In the genomic region with DNA sequence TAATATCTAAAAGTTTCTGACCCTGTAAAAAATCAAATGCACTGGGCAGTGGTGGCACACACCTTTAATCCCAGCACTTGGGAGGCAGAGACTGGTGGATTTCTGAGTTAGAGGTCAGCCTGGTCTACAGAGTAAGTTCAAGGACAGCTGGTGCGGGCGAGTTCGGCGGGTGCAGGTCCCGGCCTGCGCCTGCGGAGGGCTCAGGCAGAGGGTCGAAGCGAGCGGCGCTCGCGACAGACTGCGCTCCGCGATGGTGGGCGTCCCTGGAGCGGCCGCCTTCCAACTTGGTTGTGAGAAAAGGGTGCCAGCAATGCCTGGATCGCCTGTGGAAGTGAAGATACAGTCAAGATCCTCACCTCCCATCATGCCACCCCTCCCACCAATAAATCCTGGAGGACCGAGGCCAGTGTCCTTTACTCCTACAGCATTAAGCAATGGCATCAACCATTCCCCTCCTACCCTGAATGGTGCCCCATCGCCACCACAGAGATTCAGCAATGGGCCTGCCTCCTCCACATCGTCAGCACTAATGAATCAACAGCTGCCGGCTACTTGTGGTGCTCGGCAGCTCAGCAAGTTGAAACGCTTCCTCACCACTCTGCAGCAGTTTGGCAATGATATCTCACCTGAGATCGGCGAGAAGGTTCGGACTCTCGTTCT, we compare ENCODE assay signal across 7 mouse cellular contexts.
A peak's percentile ranks its signal among the peaks of the same experiment; 100 is the strongest.
DNase-seq lines count a peak whose midpoint lies in the region; ATAC-seq and TF ChIP-seq lines count a peak whose summit lies in the region.
"Not testable (repeated sequence)": the region's sequence is repeated elsewhere in the genome, so short reads cannot be mapped to it uniquely, and the experiment has no call there.

No protein-coding gene starts in this region.

- ATAC-seq in embryonic facial prominence, embryonic 13.5 days (ENCODE audit: insufficient number of reproducible peaks, insufficient read depth, low FRiP score, low TSS enrichment, low read depth); limb, embryonic 14.5 days (ENCODE audit: low FRiP score, low read depth); neural tube, embryonic 13.5 days (ENCODE audit: low read depth): not testable (repeated sequence)
- peak; percentile 84 for ATAC-seq in forebrain, embryonic 15.5 days (replicated peaks)
- 0 out of 2 replicates have a peak, but pooled peaks have one; percentile 49 for ATAC-seq in heart, embryonic 16.5 days (replicated peaks; ENCODE audit: extremely low read depth, insufficient read depth, low FRiP score)
- ATAC-seq in hindbrain, postnatal 0 days: peak; percentile 64; the same call in 1 of the 2 replicates
- ATAC-seq in midbrain, embryonic 11.5 days (ENCODE audit: low FRiP score): peak; percentile 88

- peak overlapping the region; percentile 51 for H3K4me2 ChIP-seq in embryonic facial prominence, embryonic 13.5 days
- H3K4me2 ChIP-seq in forebrain, embryonic 15.5 days (replicated peaks): peak overlapping the region; percentile 31
- H3K4me2 ChIP-seq in heart, embryonic 16.5 days (ENCODE audit: low read depth, low read length): peak overlapping the region; percentile 41; the same call in 1 of the 2 replicates
- not testable (repeated sequence) for H3K4me2 ChIP-seq in hindbrain, postnatal 0 days (ENCODE audit: low read depth, low read length)
- H3K4me2 ChIP-seq in limb, embryonic 14.5 days (replicated peaks; ENCODE audit: low read depth, low read length, severe bottlenecking): peak overlapping the region; percentile 13; the same call in 1 of the 2 replicates
- peak overlapping the region; percentile 32; the same call in 1 of the 2 replicates for H3K4me2 ChIP-seq in midbrain, embryonic 11.5 days
- peak overlapping the region; percentile 46 for H3K4me2 ChIP-seq in neural tube, embryonic 13.5 days

- not testable (repeated sequence) for H3K4me1 ChIP-seq in embryonic facial prominence, embryonic 13.5 days; forebrain, embryonic 15.5 days; heart, embryonic 16.5 days (ENCODE audit: control insufficient read depth, insufficient read depth, low read length); hindbrain, postnatal 0 days (ENCODE audit: insufficient read depth, low read length); limb, embryonic 14.5 days (ENCODE audit: control insufficient read depth, insufficient read depth, low read length); midbrain, embryonic 11.5 days (ENCODE audit: control insufficient read depth, insufficient read depth, low read length); neural tube, embryonic 13.5 days (replicated peaks)

- WGBS in embryonic facial prominence, embryonic 13.5 days: 13% methylated on average over 30 of the region's 30 CpGs
- 19% methylated on average over 30 of the region's 30 CpGs for whole genome bisulfite sequencing in forebrain, embryonic 15.5 days
- WGBS in heart, embryonic 16.5 days: 9% methylated on average over 30 of the region's 30 CpGs
- 11% methylated on average over 30 of the region's 30 CpGs for WGBS in hindbrain, postnatal 0 days
- WGBS in limb, embryonic 14.5 days: 18% methylated on average over 18 of the region's 30 CpGs
- 18% methylated on average over 23 of the region's 30 CpGs for WGBS in midbrain, embryonic 11.5 days
- 15% methylated on average over 30 of the region's 30 CpGs for WGBS in neural tube, embryonic 13.5 days

- H3K27ac ChIP-seq in embryonic facial prominence, embryonic 13.5 days; forebrain, embryonic 15.5 days (replicated peaks); heart, embryonic 16.5 days (ENCODE audit: low read length); hindbrain, postnatal 0 days; limb, embryonic 14.5 days (replicated peaks; ENCODE audit: low read depth, low read length); midbrain, embryonic 11.5 days (ENCODE audit: low read depth, low read length); neural tube, embryonic 13.5 days (replicated peaks): not testable (repeated sequence)

- TF ChIP-seq CTCF in hindbrain, postnatal 0 days (IDR thresholded peaks at IDR 0.05; ENCODE audit: low read depth): not testable (repeated sequence)

- not testable (repeated sequence) for H3K27me3 ChIP-seq in embryonic facial prominence, embryonic 13.5 days; forebrain, embryonic 15.5 days; heart, embryonic 16.5 days (ENCODE audit: control insufficient read depth, insufficient read depth, low read length); hindbrain, postnatal 0 days (ENCODE audit: insufficient read depth, low read length); limb, embryonic 14.5 days (ENCODE audit: control insufficient read depth, insufficient read depth, low read length); midbrain, embryonic 11.5 days (ENCODE audit: control insufficient read depth, insufficient read depth, low read length); neural tube, embryonic 13.5 days

- not testable (repeated sequence) for H3K9me3 ChIP-seq in embryonic facial prominence, embryonic 13.5 days; forebrain, embryonic 15.5 days; heart, embryonic 16.5 days (replicated peaks; ENCODE audit: control insufficient read depth, low read length); hindbrain, postnatal 0 days (ENCODE audit: low read length); limb, embryonic 14.5 days (ENCODE audit: control insufficient read depth, low read length); midbrain, embryonic 11.5 days (ENCODE audit: control insufficient read depth, low read length); neural tube, embryonic 13.5 days

- TF ChIP-seq POLR2A in limb, embryonic 14.5 days (IDR thresholded peaks at IDR 0.05; ENCODE audit: borderline replicate concordance, extremely low read depth, insufficient read depth, insufficient read length): not testable (repeated sequence)

- H3K36me3 ChIP-seq in embryonic facial prominence, embryonic 13.5 days; forebrain, embryonic 15.5 days; heart, embryonic 16.5 days (ENCODE audit: control insufficient read depth, insufficient read depth); hindbrain, postnatal 0 days (ENCODE audit: insufficient read depth, low read length); limb, embryonic 14.5 days (ENCODE audit: control insufficient read depth, insufficient read depth, low read length); midbrain, embryonic 11.5 days (ENCODE audit: control insufficient read depth, insufficient read depth, low read length); neural tube, embryonic 13.5 days: not testable (repeated sequence)

- H3K4me3 ChIP-seq in embryonic facial prominence, embryonic 13.5 days: peak overlapping the region; percentile 30
- 0 out of 2 replicates have a peak overlapping the region, but pooled peaks have one; percentile 4 for H3K4me3 ChIP-seq in forebrain, embryonic 15.5 days
- H3K4me3 ChIP-seq in heart, embryonic 16.5 days (ENCODE audit: low read length); hindbrain, postnatal 0 days (ENCODE audit: low read length); limb, embryonic 14.5 days (replicated peaks; ENCODE audit: low read length); midbrain, embryonic 11.5 days (ENCODE audit: low read depth, low read length): not testable (repeated sequence)
- H3K4me3 ChIP-seq in neural tube, embryonic 13.5 days: peak overlapping the region; percentile 21

- H3K9ac ChIP-seq in embryonic facial prominence, embryonic 13.5 days; forebrain, embryonic 15.5 days (replicated peaks); heart, embryonic 16.5 days (ENCODE audit: low read length); hindbrain, postnatal 0 days (replicated peaks; ENCODE audit: low read length); limb, embryonic 14.5 days (ENCODE audit: low read depth, low read length, severe bottlenecking); midbrain, embryonic 11.5 days (ENCODE audit: low read length); neural tube, embryonic 13.5 days: not testable (repeated sequence)

- DNase-seq in hindbrain, postnatal 0 days (ENCODE audit: low spot score); limb, embryonic 14.5 days (ENCODE audit: low spot score); midbrain, embryonic 11.5 days (ENCODE audit: low spot score, missing footprints): not testable (repeated sequence)
